Mouse (Mus musculus) mouse trophoblast stem cell (cell line): ENCODE measurements around the gene Gm10643.

Experiments used
- in situ Hi-C, 2 experiments: fragments of 300-500 bp; cut with MseI, MboI; formaldehyde crosslinking; loops; 2 replicates in 1 of 2; 3 replicates in 1 of 2; pipeline ENCODE4 v1.15.1; 2025

Gene Gm10643

GRCm38 (mm10) chr8:84071921-84072320, 7.0 kb upstream of the Gm10643 start:
- in situ Hi-C loops, result no loop called here

- in situ Hi-C loops, result no loop called here
Measured at GRCm38 (mm10) chr8:84070667-84071066, 5.7 kb upstream of the Gm10643 start.

- in situ Hi-C loops, result no loop called here
Measured at GRCm38 (mm10) chr8:84070241-84070640, 5.3 kb upstream of the Gm10643 start.

GRCm38 (mm10) chr8:84069750-84070149, 4.8 kb upstream of the Gm10643 start:
- in situ Hi-C loops, result no loop called here

DNA sequence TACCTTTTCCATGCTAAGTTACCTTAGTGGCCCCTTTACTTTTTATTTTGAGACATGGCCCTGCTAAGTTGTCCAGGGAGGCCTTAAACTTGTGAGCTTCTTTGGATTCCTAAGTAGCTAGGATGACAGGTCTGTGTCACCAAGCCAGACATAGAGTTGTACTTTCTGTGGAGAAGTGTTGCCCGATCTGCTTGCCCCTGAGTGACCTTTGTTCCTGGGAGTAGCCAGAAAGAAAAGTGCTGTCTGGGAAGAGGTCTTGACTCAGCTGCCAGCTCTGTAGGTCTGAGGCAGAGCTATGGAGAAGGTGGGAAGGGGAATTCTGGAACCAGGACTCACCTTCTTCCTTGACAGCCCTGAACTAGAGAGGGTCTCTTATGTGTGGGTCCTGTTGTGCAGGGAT, 4.2 kb upstream of the Gm10643 start:
- in situ Hi-C loops, result no loop called here

DNA sequence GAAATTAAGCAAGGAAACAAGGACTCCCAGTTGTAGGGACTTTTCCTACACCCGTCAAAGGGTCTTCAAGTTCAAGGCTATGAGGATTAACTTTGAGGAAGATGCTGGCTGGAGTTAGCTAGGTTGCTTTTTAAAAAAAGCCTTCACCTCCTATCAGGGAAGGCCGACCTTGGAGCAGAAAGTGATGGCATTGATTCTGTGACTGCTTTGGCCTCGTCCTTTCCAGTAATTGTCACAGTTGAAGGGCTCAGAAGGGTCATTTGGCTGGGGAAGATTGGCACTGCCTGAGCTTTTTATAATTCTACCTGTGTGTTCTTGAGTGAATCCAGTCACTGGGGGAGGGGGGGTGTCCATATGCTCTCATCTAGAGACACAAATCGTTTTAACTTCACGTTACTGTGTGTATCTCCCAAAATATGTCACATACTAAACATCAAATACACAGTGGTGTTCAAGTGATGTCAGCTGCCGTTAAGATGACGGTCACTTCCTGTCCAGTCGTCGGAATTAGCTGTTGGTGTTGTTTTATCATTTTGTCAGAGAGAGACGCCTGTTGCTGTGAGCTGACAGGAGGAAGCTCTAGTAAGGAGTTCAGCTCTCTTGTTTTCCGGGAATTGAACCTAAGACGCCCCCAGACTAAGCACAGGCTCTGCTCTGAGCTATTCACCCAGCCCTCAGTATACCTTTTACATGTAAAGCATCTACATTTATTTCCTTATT, 3.5 kb upstream of the Gm10643 start:
- in situ Hi-C loops, result no loop called here

DNA sequence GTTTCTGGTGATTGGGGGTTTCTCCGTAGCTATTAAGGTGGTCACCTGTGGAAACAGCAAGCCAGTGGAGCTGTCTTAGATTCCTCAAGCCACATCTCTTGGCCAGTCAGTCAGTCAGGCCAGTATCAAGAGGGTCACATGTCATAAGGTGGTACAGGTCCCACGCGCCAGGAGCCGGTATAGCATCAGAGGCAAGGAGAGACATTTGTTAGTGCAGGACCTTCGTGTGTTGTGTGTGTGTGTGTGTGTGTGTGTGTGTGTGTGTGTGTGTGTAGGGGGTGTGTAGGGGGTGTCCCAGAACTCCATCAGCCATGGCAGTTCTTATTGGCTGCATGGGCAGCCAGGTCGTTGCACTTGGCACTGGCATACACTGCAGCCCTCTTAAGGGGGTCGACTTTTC, 3.0 kb upstream of the Gm10643 start:
- in situ Hi-C loops, result no loop called here

DNA sequence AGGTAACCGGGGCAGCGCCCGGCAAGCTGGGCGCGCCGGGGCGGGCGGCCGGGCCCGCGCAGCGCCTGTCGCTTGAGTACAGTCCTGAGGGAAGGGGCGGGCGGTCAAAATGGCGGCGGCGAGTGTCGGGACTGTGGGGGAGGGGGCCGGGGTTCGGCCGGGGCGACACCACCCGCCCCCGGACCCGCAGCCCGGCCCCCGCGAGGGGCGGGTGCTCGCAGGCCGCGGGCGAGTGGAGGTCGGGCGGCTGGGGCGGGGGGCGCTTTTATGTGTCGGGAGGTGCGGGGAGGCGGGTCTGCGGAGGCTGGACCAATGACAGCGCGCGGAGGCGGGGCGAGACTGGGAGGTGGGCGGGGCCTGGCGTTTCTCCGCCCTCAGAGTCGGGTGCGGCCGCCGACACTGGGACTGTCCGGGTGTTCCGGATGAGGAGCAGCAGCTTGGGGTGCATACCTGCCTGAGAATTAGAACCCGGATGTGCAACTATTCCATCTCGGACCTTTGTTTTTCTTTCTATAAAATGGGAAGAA, 2.2 kb upstream of the Gm10643 start:
- in situ Hi-C loops, result no loop called here

DNA sequence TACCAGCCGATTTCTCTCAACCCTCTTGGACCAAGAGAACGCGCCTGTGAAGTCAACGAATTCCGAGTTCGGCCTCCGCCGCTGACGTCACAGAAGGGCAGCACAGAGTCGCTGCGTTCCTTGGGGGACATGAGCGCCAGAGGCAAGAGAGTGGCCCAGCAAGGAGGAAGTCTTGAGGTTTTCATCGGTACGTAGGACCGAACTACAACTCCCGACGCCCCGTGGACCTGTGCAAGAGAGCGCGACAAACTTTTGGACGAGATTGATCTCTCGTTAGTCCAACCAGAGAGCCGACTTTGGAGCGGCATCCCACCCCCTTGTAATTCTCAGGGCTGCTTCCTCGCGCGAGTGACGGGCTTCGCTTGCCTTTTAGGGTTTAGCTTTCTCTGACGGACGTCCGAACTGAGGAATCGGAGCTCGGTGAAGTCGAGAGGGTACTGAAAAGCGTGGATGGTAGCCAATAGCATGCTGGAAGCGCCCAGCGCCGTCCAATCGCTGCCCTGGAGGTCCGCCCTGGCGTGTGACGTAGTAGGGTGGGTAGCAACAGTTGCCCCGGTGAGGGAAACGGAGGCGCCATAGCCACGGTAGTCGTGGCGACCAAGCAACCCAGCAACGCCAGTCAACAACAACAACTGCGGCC, 1.5 kb upstream of the Gm10643 start, which contains the start of gene Rfx1:
TSS of gene Rfx1 (plus strand) at position 544 of the 640 bp plus-strand sequence.
- in situ Hi-C loops, result no loop called here

- in situ Hi-C loops, result no loop called here
Measured at GRCm38 (mm10) chr8:84065457-84066072, 628 bp upstream of the Gm10643 start.

DNA sequence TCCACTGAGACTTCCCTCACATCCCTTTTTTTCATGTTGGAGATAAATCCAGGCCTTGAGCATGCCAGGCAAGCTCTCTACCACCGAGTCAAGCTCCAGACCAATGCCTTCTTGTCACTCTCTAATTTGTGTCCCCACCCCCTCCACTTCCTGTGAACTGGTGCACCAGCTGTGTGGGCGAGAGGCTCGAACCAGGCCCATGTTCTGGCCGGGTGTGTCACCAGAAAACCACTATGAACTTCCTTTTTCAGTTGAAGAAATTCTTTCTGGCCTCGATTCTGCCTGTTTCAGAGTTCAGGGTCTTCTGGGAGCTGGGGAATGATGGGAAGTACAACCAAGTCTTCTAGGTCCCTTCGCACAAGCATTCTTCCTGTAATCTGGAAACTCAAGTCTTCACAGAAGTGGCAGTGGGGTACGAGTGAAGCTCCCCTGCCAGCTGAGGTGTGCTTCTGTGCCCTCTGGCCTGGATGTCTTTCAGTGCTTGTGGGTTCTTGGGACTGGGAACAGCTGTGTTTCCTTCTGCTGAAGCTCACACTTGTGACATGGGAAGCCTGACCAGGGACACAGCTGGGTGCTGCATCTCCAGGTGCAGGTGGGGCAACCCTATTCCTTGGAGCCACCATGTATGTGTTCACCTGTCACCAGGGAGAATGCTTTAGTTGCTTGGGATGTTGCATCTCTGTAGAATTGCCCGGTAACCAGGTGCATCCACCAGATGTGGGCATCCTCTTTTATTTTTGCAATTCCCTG, 901 bp downstream of the Gm10643 start:
- in situ Hi-C loops, result no loop called here

- in situ Hi-C loops, result no loop called here
Measured at GRCm38 (mm10) chr8:84060245-84060644, 4.7 kb downstream of the Gm10643 start.

DNA sequence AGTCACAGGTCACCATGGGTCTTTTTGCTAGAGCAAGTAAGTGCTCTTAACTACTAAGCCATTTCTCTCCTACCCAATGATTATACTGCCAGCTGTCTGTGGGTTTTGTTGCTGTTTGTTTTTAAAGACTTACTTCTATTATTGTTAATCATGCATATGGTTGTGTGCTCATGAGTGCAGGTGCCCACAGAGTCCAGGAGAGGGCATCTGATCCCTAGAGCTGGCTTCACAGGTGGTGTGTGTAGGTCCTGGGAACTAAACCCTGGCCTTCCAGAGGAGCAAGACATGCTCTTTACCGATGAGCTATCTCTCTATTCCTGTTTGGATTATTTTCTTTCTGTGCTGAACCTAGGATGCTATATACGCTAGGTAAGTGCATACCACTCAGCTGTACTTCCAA, 5.7 kb downstream of the Gm10643 start:
- in situ Hi-C loops, result no loop called here

- in situ Hi-C loops, result no loop called here
Measured at GRCm38 (mm10) chr8:84057827-84058226, 7.1 kb downstream of the Gm10643 start.

DNA sequence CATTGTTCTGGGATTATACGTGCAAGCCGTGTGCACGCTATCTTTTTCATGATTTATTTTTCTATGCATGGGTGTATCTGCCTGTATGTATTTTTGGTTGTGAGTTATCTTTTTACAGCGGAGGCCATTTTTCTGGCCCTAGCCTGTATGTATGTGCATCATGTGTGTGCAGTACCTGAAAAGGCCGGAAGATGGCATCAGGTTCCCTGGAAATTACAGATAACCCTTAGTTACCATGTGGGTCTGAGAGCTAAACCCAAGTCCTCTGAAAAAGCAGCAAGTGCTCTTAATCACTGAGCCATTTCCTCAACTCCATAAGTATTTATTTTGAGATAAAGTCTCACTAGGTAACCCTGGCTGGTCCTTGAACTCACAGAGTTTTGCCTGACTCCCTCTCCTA, 11.7 kb downstream of the Gm10643 start:
- in situ Hi-C loops, result no loop called here

GRCm38 (mm10) chr8:84052746-84053145, 12.2 kb downstream of the Gm10643 start:
- in situ Hi-C loops, result no loop called here

DNA sequence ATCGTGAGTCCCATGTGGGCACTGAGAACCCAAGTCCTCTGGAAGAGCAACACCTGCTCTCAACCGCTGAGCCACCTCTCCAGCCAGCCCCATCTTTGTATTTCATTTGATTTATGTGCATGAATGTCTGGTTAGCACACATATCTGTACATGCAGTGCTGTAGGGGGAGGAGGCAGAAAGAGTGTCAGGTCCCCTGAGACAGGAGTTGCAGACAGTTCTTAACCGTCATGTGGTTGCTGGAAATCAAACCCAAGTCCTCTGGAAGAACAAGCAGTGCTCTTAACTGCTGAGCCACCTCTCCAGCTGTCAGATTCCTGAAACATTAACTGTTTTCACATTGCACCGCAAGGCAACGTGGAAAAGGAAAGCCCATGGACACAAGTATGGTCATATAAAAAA, 16.8 kb downstream of the Gm10643 start:
- in situ Hi-C loops, result no loop called here

GRCm38 (mm10) chr8:84046505-84046904, 18.4 kb downstream of the Gm10643 start:
- in situ Hi-C loops, result no loop called here

GRCm38 (mm10) chr8:84044900-84045299, 20.0 kb downstream of the Gm10643 start, which contains the start of gene Rln3:
Rln3 (minus strand) TSS chr8:84045000.
- in situ Hi-C loops, result no loop called here

GRCm38 (mm10) chr8:84044103-84044502, 20.8 kb downstream of the Gm10643 start:
- in situ Hi-C loops, result no loop called here

DNA sequence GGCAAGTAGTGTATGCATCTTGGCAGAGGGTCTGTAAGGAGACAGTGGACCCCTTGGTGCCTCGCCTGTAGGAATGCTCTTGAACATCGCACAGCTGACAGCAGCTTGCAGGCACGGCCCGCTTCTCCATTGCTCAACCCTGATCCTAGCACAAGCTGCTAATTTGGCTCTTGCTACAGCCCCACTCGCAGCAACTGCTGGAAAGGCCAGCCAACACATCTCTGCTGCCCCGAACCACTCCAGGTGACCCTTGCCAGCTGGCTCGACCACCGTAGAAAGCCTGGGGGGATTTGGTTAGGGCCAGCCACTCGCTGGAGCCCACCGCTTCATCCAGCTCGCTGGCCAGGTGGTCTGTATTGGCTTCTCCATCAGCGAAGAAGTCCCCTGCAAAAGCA, 22.0 kb downstream of the Gm10643 start:
- in situ Hi-C loops, result no loop called here
